Mouse (Mus musculus) neural tube, embryonic 12.5 days (tissue): ENCODE measurements around the gene Fbxl5. TPM values are rescaled to one million over a fixed set of nuclear protein-coding genes. Genes with fewer than 3 reads are reported as not detected.

Experiments used
- ATAC-seq: fragments of 200-750 bp; cut with Nextera tagmentation; 2 replicates; pipeline ENCODE4 v1.8.0; 2017; ENCODE audit warnings: low read depth, mild to moderate bottlenecking, moderate TSS enrichment, moderate library complexity; ENCODE audit not compliant: low FRiP score
- H3K27ac ChIP-seq: fragments of 300-500 bp; sonication (generic); 2 replicates; pipeline ENCODE4 v1.5.1; 2016
- H3K27me3 ChIP-seq: fragments of 300-500 bp; sonication (generic); replicated peaks from 2 replicates; pipeline ENCODE4 v1.6.1; 2016; ENCODE audit warnings: mild to moderate bottlenecking
- H3K36me3 ChIP-seq: fragments of 300-500 bp; sonication (generic); 2 replicates; pipeline ENCODE4 v1.6.1; 2016; ENCODE audit warnings: mild to moderate bottlenecking
- H3K4me1 ChIP-seq: fragments of 300-500 bp; sonication (generic); 2 replicates; pipeline ENCODE4 v1.6.1; 2016
- H3K4me2 ChIP-seq: fragments of 300-500 bp; sonication (generic); replicated peaks from 2 replicates; pipeline ENCODE4 v1.6.1; 2016; ENCODE audit warnings: mild to moderate bottlenecking
- H3K4me3 ChIP-seq: fragments of 300-500 bp; sonication (generic); 2 replicates; pipeline ENCODE4 v1.5.1; 2016
- H3K9ac ChIP-seq: fragments of 300-500 bp; sonication (generic); 2 replicates; pipeline ENCODE4 v1.6.1; 2016; ENCODE audit warnings: mild to moderate bottlenecking
- H3K9me3 ChIP-seq: fragments of 300-500 bp; sonication (generic); 2 replicates; pipeline ENCODE4 v1.6.1; 2016; ENCODE audit warnings: mild to moderate bottlenecking
- WGBS: fragments of 180-500 bp; shearing (Covaris S2); methylation state at CpG from one replicate; pipeline ENCODE4 v1.1.7; 2016; 5-methylcytosine and 5-hydroxymethylcytosine counted together
- polyA plus RNA-seq: library from polyadenylated mRNA; unstranded; fragments of >200 nt; fragmentation: Nextera tagmentation; extraction: Ambion mirVana; gene quantifications from 2 replicates; pipeline ENCODE4 v1.2.1, GENCODE M21; 2016

Fbxl5 gene
- polyA plus RNA-seq, 1 experiment from 2014 or later = 60.1 TPM

GRCm38 (mm10) chr5:43822824-43823223, 1.4 kb upstream of the Fbxl5 start:
- H3K4me2 ChIP-seq = no peak overlapping the region
- H3K27ac ChIP-seq = no peak overlapping the region
- H3K4me1 ChIP-seq = no peaks in the 10 kb centered on the region
- H3K4me3 ChIP-seq = no peak overlapping the region
- H3K9ac ChIP-seq = no peak overlapping the region
- no peak for ATAC-seq
- no peaks in the 10 kb centered on the region for H3K9me3 ChIP-seq
- H3K27me3 ChIP-seq = no peaks in the 10 kb centered on the region
- WGBS = 84% methylated on average over 3 of the region's 3 CpGs
- no peaks in the 10 kb centered on the region for H3K36me3 ChIP-seq

GRCm38 (mm10) chr5:43822199-43822598, 761 bp upstream of the Fbxl5 start:
- ATAC-seq = no peak
- Histone ChIP-seq H3K36me3 (no peaks in the 10 kb centered on the region), H3K4me2 (no peak overlapping the region), H3K9me3 (no peaks in the 10 kb centered on the region), H3K4me3 (no peak overlapping the region), H3K27me3 (no peaks in the 10 kb centered on the region), H3K4me1 (no peaks in the 10 kb centered on the region), H3K9ac (no peak overlapping the region), H3K27ac (no peak overlapping the region)
- 87% methylated on average over 8 of the region's 8 CpGs for WGBS

GRCm38 (mm10) chr5:43820785-43821184, 653 bp downstream of the Fbxl5 start:
- no peaks in the 10 kb centered on the region for H3K9me3 ChIP-seq
- no peak overlapping the region for H3K27ac ChIP-seq
- H3K4me1 ChIP-seq = no peaks in the 10 kb centered on the region
- H3K9ac ChIP-seq = no peak overlapping the region
- no peaks in the 10 kb centered on the region for H3K27me3 ChIP-seq
- no peaks in the 10 kb centered on the region for H3K36me3 ChIP-seq
- no peak overlapping the region for H3K4me2 ChIP-seq
- 92% methylated on average over 11 of the region's 11 CpGs for WGBS
- H3K4me3 ChIP-seq = no peak overlapping the region
- ATAC-seq = no peak

- Histone ChIP-seq H3K36me3 (no peaks in the 10 kb centered on the region), H3K27me3 (no peaks in the 10 kb centered on the region), H3K4me1 (no peaks in the 10 kb centered on the region), H3K4me2 (no peak within 1 kb of the TSS), H3K27ac (no peak within 1 kb of the TSS), H3K9ac (no peak within 1 kb of the TSS), H3K9me3 (no peaks in the 10 kb centered on the region), H3K4me3 (no peak within 1 kb of the TSS)
- no peak for ATAC-seq
- WGBS = 50% methylated on average over 12 of the region's 12 CpGs
Observed at GRCm38 (mm10) chr5:43818695-43819094, 2.7 kb downstream of the Fbxl5 start, which contains the start of gene Bst1. Gene Bst1 (plus strand): TSS chr5:43818885.

GRCm38 (mm10) chr5:43815769-43816168, 5.7 kb downstream of the Fbxl5 start:
- H3K36me3 ChIP-seq = no peaks in the 10 kb centered on the region
- no peaks in the 10 kb centered on the region for H3K27me3 ChIP-seq
- no peak overlapping the region for H3K27ac ChIP-seq
- WGBS = 72% methylated on average over 1 of the region's 1 CpGs
- H3K4me2 ChIP-seq = no peak overlapping the region
- no peak overlapping the region for H3K4me3 ChIP-seq
- no peak for ATAC-seq
- no peaks in the 10 kb centered on the region for H3K9me3 ChIP-seq
- H3K4me1 ChIP-seq = no peaks in the 10 kb centered on the region
- no peak overlapping the region for H3K9ac ChIP-seq

- Histone ChIP-seq H3K9me3 (no peaks in the 10 kb centered on the region), H3K36me3 (no peaks in the 10 kb centered on the region), H3K4me3 (no peak overlapping the region), H3K27ac (no peak overlapping the region), H3K9ac (no peak overlapping the region), H3K27me3 (no peaks in the 10 kb centered on the region), H3K4me1 (no peaks in the 10 kb centered on the region), H3K4me2 (no peak overlapping the region)
- WGBS = 89% methylated on average over 2 of the region's 2 CpGs
- no peak for ATAC-seq
Observed at GRCm38 (mm10) chr5:43814536-43814935, 6.9 kb downstream of the Fbxl5 start.

GRCm38 (mm10) chr5:43810427-43811062, 10.9 kb downstream of the Fbxl5 start:
- Histone ChIP-seq H3K4me2 (no peak overlapping the region), H3K27ac (no peak overlapping the region), H3K36me3 (no peaks in the 10 kb centered on the region), H3K27me3 (no peaks in the 10 kb centered on the region), H3K4me1 (peaks cover 4% of the 10 kb centered on the region), H3K4me3 (no peak overlapping the region), H3K9me3 (no peaks in the 10 kb centered on the region), H3K9ac (no peak overlapping the region)
- 100% methylated on average over 1 of the region's 1 CpGs for WGBS
- ATAC-seq = no peak

GRCm38 (mm10) chr5:43807744-43808696, 13.4 kb downstream of the Fbxl5 start:
- WGBS = 5% methylated on average over 48 of the region's 48 CpGs
- H3K4me2 ChIP-seq = peak overlapping the region; percentile 70
- peaks cover 4% of the 10 kb centered on the region for H3K4me1 ChIP-seq
- H3K27ac ChIP-seq = peak overlapping the region; percentile 63
- H3K27me3 ChIP-seq = no peaks in the 10 kb centered on the region
- peak; percentile 99 for ATAC-seq
- H3K4me3 ChIP-seq = peak overlapping the region; percentile 45
- H3K9me3 ChIP-seq = no peaks in the 10 kb centered on the region
- H3K36me3 ChIP-seq = no peaks in the 10 kb centered on the region
- H3K9ac ChIP-seq = peak overlapping the region; percentile 65

GRCm38 (mm10) chr5:43806914-43807313, 14.5 kb downstream of the Fbxl5 start:
- 80% methylated on average over 4 of the region's 4 CpGs for WGBS
- no peak overlapping the region for H3K27ac ChIP-seq
- H3K27me3 ChIP-seq = no peaks in the 10 kb centered on the region
- H3K4me2 ChIP-seq = no peak overlapping the region
- no peaks in the 10 kb centered on the region for H3K36me3 ChIP-seq
- H3K9me3 ChIP-seq = no peaks in the 10 kb centered on the region
- no peak overlapping the region for H3K9ac ChIP-seq
- ATAC-seq = no peak
- no peak overlapping the region for H3K4me3 ChIP-seq
- peaks cover 4% of the 10 kb centered on the region for H3K4me1 ChIP-seq

- no peak overlapping the region for H3K9ac ChIP-seq
- no peak overlapping the region for H3K27ac ChIP-seq
- ATAC-seq = no peak
- no peaks in the 10 kb centered on the region for H3K36me3 ChIP-seq
- WGBS = 95% methylated on average over 7 of the region's 7 CpGs
- H3K4me2 ChIP-seq = no peak overlapping the region
- no peaks in the 10 kb centered on the region for H3K9me3 ChIP-seq
- peaks cover 4% of the 10 kb centered on the region for H3K4me1 ChIP-seq
- H3K27me3 ChIP-seq = no peaks in the 10 kb centered on the region
- no peak overlapping the region for H3K4me3 ChIP-seq
Observed at GRCm38 (mm10) chr5:43806340-43806739, 15.1 kb downstream of the Fbxl5 start.

- 87% methylated on average over 2 of the region's 2 CpGs for WGBS
- H3K9me3 ChIP-seq = no peaks in the 10 kb centered on the region
- no peak overlapping the region for H3K27ac ChIP-seq
- H3K4me1 ChIP-seq = peaks cover 4% of the 10 kb centered on the region
- no peak overlapping the region for H3K9ac ChIP-seq
- H3K36me3 ChIP-seq = no peaks in the 10 kb centered on the region
- H3K4me2 ChIP-seq = no peak overlapping the region
- no peak for ATAC-seq
- H3K4me3 ChIP-seq = no peak overlapping the region
- no peaks in the 10 kb centered on the region for H3K27me3 ChIP-seq
Observed at GRCm38 (mm10) chr5:43805401-43805800, 16.0 kb downstream of the Fbxl5 start.

GRCm38 (mm10) chr5:43801798-43802197, 19.6 kb downstream of the Fbxl5 start:
- ATAC-seq = no peak
- Histone ChIP-seq H3K4me2 (no peak overlapping the region), H3K4me3 (no peak overlapping the region), H3K9ac (no peak overlapping the region), H3K27me3 (no peaks in the 10 kb centered on the region), H3K4me1 (no peaks in the 10 kb centered on the region), H3K27ac (no peak overlapping the region), H3K9me3 (no peaks in the 10 kb centered on the region), H3K36me3 (no peaks in the 10 kb centered on the region)
- WGBS = 92% methylated on average over 4 of the region's 4 CpGs
